Mouse (Mus musculus) CH12F3 (cell line): Measurements from ENCODE around the gene Rbfox2.
"Not testable (repeated sequence)": the region's sequence is repeated elsewhere in the genome, so short reads cannot be mapped to it uniquely, and the experiment has no call there.

Experiments
- in situ Hi-C: fragments of 300-500 bp; cut with MboI; formaldehyde crosslinking; loops from 2 replicates; pipeline ENCODE4 v1.14.3; 2020; ENCODE audit warnings: low sequenced_read_pairs

Rbfox2 gene

GRCm38 (mm10) chr15:77276838-77277725 is 29.7 kb downstream of the Rbfox2 start:
- in situ Hi-C loops: no loop called here

DNA sequence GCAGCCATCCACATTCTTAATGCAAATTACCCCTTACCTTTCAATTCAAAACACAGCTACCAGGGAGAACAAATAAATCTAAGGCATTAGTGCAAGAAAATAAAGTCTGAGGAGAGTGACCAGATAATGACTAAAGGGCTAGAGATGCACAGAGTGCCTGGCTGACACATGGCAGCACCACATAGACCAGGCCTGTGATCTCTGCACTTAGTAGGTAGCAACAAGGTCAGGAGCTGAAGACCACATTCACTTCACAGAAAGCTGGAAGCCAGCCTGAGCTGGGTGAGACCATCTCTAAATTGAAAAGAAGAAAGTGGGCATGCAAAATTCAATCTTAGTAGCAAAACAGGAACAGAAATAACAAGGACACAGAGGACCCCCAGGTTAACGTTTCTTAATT is 30.5 kb downstream of the Rbfox2 start:
- in situ Hi-C loops: no loop called here

DNA sequence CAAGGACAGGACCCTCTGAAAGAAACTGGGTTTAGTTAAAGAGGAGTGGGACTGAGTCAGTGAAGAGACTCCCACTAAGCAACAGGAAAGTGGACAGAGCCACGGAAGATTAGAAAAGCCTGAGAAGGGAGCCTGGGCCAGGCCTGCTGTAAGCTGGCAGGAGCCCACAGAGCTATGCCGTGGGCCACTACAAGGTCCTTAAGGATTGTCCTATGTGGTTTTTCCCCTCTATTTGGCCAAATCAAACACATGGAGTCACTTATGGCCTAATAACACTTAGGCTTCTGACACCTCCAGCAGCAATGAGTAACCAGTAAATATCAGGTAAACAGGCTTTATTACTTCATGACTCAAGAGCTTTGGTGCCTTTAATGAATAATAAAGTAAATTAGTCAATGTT is 31.2 kb downstream of the Rbfox2 start:
- in situ Hi-C loops: no loop called here

DNA sequence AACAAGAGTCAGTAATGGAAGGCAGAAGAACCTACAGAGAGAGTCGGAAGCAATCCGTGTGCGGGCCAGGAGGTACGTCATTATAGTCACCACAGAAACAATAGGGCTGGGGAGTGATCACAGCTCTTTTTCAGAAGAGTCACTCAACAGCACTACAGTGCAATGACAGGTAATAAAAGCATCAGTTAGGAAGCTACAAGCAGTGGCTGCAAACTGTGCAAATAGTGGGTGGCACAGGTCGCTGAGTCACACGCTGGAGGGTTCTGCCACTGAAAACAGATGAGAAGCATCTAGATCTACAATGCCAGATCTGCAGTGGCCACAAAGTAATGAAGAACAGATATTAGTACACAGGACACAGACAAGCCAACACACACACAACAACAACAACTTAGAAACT is 32.9 kb downstream of the Rbfox2 start:
- in situ Hi-C loops: no loop called here

GRCm38 (mm10) chr15:77271285-77271684 is 35.5 kb downstream of the Rbfox2 start:
- in situ Hi-C loops: no loop called here

GRCm38 (mm10) chr15:77269496-77269895 is 37.3 kb downstream of the Rbfox2 start:
- in situ Hi-C loops: not testable (repeated sequence)

DNA sequence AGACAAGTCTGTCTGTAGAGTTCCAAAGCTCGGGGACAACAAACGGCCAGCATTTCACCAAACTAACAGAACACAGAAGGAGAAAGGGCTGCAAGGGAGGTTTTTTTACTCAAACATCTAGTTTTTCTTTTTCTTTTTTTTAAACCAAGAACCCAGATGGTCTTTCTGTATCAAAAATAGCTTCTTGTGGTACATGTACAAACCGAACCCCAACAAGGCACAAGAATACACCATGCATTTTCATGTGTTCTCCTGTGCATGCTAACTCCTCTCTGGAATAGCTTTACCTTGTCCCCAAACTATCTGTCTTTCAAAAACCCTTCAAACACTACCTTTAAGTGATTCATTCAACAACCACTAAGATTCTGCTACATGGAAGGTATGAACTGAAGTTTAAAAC is 38.4 kb downstream of the Rbfox2 start:
- in situ Hi-C loops: no loop called here

- in situ Hi-C loops: no loop called here
Measured at GRCm38 (mm10) chr15:77265318-77265717, 41.5 kb downstream of the Rbfox2 start.

GRCm38 (mm10) chr15:77264314-77264713 is 42.5 kb downstream of the Rbfox2 start:
- in situ Hi-C loops: no loop called here

DNA sequence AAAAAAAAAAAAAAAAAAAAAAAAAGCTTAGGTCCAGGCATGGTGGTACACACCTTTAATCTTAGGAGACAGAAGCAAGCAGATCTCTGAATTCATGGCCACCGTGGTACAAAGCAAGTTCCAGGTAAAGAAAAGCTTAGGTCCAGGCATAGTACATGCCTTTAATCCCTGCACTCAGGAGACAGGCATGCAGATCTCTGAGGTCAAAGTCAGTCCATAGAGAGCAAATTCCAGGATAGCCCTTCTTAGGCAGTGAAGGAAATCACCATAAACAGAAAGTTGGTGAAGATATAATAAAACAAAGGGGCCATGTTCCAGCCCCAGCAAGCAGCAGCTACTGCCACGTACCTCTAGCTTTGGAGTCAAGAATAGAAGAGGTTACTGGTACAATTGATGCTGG is 44.0 kb downstream of the Rbfox2 start:
- in situ Hi-C loops: no loop called here

DNA sequence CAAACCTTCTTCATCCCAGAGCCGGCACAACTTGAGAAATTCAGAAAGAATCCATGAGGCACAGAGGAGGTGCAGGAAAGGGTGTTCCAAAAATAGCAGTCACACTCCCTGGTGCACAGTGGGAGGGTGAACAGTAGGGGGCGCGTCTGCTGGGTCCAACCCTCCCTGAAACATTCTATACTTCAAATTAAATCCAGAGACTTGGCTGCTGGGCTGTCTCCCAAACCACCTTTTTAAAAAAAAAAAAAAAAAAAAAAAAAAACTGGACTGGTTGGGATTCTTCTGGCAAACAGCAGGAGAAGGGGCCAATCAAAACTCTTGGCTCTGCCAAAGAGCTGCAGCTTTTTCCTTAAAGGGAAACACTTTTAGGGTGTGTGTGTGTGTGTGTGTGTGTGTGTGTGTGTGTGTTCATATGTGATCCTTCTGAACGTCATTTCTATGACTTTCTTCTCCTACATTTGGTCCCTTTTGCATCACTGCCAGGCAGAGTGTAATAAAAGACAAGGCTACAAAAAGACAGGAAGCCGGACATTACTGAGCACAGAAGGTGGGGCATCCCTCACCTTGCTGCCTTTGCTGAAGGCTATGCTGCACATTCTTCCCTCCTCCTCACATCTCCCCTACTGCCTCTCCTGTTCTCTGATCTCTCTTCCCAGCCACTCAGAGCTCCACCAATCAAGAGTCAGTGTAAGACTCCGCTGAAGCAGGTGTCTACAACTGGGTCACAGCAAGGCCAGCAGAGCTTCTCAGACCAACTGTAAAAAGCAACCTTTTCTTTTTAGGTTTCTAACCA is 49.2 kb downstream of the Rbfox2 start:
- in situ Hi-C loops: no loop called here

DNA sequence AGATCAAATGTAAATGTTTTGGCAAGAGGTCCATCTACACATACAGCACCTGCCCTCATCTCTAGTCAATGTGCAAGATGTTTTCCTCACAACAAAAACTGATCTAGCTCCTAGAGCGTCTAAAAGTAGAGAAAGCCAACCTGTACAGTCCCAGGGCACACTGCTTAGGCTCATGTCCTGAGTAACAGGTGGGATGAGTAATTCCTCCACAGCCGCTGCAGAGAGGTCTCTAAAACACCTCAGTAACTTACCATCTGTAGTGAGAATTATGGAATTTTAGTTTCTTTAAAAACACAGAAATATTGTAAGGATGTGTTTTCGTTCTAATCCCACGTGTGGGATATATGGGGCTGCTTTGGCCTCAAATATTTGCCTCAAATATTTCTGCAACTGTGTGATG is 50.0 kb downstream of the Rbfox2 start:
- in situ Hi-C loops: no loop called here

DNA sequence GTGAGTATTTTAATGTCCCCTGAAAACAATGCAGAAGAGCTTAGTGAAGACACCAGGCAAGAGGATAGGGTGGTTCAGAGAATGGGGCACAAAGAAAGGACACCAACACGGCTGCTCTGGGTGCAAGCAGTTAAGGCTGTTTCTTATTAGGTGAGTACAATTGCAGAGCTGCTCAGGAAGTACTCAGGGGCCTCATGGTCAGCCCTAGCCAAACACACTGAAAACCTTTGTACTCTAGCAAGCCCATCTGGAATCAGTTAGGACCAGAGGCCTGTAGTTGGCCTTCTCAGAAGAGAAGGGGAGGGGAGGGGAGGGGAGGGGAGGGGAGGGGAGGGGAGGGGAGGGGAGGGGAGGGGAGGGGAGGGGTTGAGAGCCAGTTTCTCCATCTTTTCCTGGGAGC is 52.2 kb downstream of the Rbfox2 start:
- in situ Hi-C loops: no loop called here

GRCm38 (mm10) chr15:77254128-77254527 is 52.7 kb downstream of the Rbfox2 start:
- in situ Hi-C loops: no loop called here

- in situ Hi-C loops: no loop called here
Measured at GRCm38 (mm10) chr15:77251706-77252105, 55.1 kb downstream of the Rbfox2 start.

GRCm38 (mm10) chr15:77250806-77251205 is 56.0 kb downstream of the Rbfox2 start:
- in situ Hi-C loops: no loop called here

DNA sequence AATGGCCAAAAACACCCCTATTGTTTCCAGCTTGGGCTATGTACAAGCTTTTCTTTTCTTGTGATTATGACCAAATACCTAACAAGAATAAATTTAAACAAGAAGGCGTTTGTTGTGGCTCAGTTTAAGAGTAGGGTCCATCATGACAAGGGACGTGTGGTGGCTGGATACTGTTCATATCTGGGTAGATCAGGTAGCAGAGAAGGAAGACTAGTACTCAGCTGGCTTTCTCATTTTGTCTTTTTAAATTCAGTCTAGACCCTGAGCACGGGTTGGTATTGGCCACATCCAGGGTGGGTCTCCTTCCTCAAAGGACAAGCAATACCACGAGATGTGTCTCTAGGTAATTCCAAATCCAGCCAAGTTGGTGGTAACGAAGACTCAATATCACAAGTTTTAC is 57.4 kb downstream of the Rbfox2 start:
- in situ Hi-C loops: no loop called here

DNA sequence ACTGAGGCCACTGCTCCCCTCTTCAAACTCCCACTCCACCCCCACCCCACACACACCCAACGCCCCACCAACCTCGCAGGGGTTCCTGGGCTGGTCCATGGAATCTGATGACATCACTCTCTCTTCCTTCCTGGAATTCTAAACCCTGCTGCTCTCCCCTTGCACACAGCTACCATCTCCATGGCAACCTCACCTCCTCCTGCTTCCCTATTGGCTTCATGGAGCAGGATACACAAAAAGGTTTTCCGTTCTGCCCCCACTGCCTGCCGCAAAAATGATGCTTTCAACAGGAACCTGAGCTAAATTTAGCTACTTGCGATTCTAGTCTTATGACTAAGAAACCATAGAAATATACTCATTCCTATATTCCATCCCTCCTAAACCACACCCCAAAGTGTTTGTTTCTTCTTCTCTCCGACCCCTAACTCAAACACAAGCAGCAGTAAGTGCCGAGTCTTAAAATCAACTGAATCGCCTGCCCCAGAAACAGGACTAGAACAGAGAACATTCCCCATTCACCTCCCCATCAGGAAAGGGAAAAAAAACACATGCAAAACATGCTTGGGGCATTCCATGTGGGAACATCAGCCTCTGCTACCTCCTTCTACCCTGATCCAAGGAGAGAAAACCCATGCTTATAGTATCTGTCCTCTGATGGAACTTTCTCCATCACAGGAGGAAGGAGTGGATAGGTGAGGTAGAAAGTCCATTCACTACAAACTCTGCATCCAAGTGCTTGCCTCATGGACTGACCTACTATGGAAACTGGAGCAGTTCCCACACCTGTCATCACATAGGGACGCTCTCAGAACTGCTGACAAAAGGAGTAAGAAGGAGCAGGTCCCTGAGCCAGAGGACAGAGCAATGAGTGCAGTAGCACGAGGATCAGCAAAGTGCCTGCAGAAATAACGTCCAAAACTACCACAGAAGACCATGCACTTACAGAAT is 61.1 kb downstream of the Rbfox2 start:
- in situ Hi-C loops: no loop called here

- in situ Hi-C loops: no loop called here
Measured at GRCm38 (mm10) chr15:77244634-77245033, 62.2 kb downstream of the Rbfox2 start.

- in situ Hi-C loops: no loop called here
Measured at GRCm38 (mm10) chr15:77243876-77244560, 62.8 kb downstream of the Rbfox2 start.
